Mouse (Mus musculus) frontal cortex, postnatal 25 days (tissue): ENCODE measurements around the gene Dclk1.

Experiments used
- DNase-seq, 2 experiments: peaks; one replicate each; pipeline ENCODE4 v3.0.0; 2022; ENCODE audit warnings: low spot score in 2 of 2

Dclk1 gene

DNA sequence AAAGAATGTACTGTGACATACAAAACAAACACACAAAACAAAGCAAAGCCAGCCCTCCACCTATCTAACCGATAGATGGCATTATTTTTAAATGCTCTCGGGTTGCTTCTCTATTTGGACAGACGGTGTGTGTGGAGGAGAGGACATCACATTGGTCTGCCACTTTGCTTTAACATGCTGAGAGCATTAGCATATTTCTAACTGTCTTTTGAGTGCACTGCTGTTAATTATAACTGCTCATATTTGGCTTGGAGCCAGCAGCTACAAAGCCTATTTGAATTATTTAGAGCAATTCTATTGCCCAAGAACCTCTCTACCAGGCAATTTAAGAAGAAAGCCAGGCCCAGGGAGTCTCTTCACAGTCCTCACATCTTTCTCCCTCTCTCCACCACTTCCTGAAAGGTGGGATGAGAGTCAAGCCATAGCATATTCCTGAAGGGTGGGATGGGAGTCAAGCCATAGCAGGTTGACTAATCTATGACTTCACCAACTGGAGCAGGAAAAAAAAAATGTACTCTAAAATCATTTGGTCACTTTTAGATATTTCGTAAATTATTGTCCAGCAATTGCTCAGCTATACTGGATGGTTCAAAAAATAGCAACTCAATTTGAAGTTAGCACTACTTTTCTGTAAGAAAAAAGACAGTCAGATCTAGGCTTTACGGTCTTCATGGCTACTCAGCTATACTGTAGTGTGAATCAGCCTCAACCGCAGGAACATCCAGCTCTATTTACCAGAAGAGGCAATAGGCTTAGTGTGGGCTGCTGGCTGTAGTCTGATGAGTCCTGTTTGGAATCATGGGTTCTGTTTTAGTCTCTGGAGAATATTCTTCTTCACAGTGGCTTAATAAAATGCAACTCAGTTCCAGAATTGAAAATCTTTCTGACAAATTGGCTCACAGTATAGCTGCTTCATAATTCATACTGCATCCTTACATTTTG lies 155.9 kb downstream of the Dclk1 start:
- no peak for DNase-seq

DNA sequence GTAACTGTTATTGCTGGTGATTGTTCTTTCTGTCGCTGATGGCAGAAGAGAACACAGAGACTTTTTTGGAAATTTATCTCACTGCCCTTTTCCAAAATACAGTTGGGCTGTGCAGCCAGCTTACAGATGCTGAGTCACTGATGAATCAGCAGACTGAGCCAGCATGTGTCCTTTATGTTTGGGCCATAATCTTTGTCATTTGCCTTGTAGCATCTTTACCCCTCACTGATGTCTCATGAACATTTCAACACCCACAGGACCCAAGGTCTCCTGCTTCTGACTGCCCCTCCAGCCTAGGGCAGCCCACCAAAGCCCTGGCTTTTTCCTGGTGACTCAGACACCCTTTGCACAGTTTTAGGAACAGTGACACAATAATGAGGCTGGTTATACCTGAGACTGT lies 159.1 kb downstream of the Dclk1 start:
- no peak for DNase-seq

DNA sequence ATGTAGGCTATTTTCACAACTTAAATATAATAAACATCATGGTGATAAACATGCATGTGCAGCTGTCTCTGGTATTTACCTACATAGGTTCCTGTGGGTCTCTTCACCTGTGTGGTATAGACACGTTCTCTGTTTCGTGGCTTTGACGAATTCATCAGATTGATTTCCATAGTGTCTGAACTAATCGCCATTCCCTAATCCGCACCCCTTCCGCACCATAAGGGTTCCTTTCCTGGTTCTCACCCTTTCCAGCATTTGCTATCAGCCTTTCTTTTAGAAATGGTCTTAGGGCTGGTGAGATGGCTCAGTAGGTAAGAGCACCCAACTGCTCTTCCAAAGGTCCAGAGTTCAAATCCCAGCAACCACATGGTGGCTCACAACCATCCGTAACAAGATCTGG lies 162.6 kb downstream of the Dclk1 start:
- DNase-seq, result no peak

DNA sequence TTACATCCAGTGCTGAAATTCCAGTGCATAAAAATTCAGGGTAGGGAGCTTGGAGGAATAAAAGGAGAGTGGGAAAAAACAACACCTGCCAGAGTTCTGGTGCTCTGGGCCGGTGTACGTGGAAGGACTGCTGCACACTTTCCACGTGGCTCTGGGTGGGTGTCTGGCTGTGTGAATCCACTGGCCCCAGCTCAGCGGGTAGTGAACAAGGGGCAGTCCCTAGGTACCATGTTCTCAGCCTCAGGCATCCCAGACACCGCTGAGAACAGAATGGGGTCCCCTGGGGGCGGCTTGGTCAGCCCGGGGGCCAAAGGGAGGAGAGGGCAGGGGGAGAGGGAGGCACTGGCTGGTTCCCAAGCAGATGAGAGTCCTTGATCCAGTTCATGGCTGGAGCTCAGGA lies 164.5 kb downstream of the Dclk1 start:
- DNase-seq, result no peak

DNA sequence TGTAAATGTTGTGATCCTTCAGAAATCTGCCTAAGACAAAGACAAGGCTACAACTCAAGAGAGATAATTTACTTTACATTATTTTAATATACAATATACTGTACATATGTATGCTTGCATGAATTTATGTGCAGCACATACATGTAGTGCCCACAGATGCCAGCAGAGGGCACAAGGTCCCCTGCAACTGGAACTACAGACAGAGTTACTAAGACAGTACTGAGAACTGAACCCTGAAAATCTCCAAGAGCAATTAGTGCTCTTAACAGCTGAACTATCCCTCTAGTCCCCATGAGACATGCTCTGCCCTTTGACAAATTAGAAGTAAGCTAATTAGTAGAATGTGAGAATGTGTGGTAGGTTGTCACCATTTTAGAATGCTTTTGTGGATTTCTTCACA lies 169.4 kb downstream of the Dclk1 start:
- DNase-seq, result no peak

DNA sequence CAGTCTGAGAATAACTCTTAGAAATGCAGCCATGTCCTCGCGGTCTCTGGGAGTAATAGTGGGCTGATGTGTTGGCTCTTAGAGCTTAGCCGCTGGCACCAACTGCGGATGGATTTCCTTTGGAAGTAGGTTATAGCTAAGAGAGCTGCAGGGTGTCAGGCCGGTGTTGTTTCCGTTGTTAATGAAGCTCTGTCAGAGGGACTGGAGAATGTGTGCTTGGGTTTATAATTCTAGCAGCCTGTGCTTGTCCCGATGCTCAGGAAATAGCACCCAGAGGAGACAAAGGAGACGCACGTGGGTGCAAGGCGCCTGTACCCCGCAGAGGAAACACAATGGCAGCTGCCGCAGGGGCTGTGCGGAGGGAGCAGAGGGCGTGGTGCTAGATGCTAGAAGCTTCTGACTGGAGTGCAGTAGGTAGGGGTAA lies 173.4 kb downstream of the Dclk1 start:
- DNase-seq, result peak; percentile 39 to 60

DNA sequence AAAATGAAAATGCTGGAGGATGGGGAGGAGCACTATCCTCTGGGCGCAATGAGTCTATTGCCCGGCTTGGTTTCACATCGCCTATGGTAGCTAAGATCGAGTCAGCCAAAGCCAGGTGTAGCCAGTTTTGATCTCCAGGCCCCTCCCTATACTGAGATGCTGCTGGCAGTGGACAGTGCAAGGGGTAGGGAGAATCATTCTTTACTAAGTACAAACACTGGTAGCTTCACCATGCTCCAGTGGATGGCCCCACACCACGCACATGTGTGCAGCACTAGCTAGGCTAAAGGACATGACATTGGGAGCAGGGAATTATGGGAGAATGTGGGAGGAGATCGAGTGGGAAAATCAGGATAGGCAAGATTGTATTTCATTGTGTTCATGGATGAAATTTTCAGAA lies 176.7 kb downstream of the Dclk1 start:
- DNase-seq, result no peak

DNA sequence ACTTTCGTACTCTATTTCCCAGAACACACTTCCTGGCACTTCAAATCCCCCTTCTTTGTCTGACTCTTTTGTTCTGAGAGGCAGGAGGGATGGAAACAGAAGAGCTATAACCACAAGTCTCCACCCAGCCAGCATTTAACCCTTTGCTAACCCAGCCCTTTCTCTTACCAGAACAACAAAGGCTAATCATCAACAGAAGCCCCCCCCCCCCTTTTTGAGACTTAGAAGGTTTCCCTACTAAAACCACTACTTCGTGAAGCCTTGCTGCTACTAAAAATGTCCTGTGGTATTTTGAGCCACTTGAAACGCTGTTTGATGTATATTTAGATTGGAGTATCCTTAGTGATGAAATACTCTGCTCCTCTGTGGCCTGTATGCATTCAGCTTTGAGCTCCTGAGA lies 177.2 kb downstream of the Dclk1 start:
- DNase-seq, result no peak

DNA sequence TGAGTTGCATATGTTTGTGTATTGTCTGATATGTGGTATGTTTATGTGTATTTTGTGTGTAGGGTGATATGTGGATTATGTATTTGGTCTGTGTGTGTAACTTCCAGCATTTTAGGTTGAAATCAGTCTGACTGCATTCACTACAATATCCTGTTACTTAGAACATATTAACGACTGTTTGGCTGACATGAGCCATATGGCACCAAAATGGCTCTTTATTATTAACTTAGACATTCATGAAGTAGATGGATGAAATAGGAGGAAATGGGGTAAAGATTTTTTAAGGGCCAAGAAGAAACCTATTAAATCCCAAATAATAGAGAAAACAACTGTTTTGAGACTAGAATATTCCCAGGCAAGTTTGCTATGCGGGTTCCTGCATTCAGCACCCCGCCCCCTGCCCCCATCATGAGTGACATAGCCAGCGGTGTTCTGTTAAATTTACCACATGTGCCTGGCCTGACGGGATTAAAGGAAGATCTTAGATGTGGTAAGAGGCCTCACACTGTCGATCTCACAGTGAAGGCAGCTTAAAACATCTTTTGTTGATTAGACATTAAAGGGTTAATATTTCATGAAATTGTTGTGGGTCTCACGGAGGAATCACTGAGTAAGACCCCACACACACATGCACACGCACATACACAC lies 178.4 kb downstream of the Dclk1 start:
- DNase-seq, result no peak

DNA sequence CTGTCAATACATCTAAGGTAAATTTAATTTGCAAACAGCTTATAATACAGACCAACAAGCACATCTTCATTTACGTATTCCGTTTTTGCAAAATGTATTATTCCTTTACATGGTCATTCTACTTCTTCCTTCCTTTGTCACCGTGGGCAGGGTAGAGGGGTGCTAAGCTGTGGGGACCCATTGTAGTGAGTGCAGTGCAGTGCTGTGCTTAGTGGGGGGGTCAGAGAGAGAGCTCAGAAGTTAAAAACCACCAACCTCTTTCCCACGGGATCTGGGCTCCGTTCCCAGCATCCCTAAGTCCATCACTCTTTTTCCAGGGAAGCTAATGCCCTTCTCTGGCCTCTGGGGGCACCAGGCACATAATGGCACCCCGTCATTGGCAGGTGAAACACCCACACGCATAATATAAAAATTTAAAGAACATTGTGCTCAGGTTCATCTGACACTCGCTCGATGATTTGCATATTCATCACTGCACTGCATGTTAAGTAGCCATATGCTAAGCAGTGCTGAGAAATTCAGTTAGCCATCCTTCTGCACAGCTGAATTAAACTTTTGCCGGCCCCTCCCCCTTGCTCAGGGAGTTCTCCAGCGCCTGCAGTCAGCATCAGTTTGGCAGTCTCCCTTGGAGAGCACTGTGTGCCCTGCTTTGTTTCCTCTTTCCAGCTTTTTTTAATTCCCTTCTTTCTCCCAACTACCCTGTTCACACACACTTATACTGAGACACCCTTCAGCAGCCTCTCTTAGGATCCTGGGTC lies 181.7 kb downstream of the Dclk1 start:
- peak in 1 of 2 experiments; percentile 59 for DNase-seq

DNA sequence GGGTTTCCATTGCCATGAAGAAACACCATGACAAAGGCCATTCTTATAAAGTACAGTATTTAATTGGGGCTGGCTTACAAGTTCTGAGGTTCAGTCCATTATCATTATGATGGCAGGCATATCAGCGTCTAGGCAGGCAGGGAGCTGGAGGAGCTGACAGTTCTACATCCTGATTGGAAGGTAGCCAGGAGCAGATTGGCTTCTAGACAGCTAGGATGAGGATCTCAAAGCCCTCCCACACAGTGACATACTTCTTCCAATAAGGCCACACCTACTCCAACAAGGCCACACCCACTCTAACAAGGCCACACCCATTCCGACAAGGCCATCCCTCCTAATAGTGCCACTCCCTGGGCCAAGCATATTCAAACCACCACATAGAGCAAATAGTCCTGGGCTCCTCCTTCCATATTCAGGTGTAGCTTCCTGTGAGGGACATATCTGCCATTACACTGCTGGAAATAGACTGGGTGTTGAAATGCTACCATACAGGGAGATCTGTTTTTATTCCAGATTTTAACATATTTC lies 187.9 kb downstream of the Dclk1 start:
- no peak for DNase-seq

DNA sequence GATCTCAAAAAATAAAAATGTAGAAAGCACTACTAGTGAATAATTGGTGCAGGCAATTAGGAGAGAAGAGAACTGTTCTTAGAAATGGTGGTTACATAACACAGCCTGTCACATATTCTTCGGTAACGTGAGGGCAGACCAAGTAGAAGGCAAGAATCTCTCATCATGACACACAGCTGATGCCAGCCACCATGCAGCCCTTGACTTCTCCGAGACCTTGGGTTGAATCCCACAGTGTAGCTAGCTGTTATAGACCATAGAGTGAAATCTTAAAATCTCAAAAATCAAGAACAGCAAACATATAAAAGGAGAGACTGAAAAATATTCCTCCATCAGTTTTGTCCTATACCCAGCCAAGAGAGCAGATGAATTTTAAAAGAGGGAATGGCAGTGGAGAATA lies 189.1 kb downstream of the Dclk1 start:
- no peak for DNase-seq

DNA sequence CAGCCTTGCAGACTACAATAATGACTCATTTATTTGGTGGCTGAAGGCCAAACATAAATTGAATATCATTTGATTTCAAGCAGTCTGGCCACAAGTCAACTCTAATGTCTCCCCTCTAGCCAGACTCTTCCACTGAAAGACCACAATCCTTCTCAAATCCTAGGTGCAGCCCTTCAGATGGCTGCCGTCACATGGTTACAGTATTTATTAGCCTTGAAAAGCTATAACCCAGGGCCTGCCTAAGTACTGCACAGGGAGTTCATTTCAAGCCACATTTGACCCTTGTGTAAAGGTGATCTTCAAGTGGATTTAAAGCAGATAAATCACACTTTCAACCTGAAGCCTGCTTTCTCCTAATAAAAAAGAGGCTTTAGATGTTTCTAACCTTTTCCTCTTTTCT lies 192.1 kb downstream of the Dclk1 start:
- DNase-seq, result no peak

DNA sequence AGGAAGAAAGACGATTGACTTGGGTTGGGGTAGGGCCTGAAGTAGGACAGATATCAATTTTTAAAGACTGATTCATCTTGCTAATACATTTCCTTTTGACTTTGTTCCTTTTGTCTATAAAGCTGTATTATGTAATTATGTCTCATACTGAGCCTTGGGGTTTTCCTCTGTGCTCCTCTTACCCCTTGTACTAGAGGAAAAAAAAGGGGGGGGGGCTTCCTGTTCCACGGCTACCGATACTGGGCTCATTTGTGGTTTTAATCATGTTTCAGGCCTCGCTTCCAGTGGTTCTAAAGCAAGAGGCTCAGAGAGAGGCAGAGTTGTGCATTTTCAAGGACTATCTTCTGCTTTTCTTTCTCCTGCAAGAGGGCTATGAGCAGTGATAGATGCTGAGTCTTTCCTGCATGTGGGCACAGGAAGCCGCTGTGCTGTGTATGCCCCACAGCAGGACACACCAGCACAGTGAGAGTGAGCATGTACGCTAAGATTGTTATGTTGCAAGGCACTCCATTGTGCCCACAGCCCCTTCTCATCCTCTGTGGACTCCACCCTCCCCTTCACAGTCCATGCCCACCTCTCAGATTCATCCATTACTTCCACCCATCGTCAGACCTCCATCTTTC lies 196.8 kb downstream of the Dclk1 start:
- DNase-seq, result no peak

DNA sequence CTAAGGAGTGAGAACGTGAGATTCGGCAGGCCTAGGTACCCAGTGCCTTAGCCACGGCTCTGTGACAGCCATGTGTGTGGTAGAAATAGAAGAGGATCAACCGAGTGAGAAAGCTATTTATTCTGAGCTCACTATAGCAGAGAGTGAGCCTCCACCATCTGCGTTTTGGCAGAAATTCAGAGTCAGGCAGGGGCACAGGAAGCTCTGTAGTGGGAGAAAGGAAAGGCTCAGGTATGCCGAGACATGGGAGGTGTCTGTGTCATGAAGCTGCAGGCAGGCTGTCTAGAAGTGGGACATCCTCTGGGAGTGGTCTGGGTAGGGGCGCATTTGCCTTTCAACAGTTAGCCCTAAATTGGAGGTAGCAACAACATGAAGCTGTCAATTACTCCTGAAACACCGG lies 198.2 kb downstream of the Dclk1 start:
- no peak for DNase-seq

DNA sequence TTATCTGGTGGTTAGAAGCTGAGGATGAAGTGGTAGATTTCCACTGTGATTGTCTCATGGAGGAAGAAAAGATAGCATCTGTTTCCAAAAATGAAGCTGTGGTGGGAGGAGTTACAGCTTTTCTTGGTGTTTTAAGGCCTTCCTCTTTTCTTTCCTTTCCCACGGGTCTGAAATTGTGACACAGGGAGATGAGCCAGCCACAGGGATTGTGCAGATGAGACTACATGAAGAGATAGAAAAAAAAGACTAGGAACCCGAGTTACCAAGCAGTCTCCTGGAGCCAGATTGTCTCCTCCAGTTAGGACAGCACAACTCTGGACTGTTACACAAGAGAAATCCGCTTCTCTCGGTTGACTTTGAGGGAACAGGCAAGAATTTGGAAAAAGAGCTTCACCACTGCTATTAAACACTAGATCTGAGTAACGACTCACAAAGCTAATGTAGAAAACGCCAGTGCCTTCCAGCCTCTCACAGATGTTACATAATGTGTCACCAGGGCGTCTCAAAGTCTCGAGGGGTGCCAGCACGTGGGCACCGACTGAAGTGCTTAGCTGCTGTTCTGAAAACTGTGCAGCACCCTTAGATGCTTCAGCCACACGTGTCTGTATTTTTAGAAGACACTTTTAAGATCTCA lies 200.0 kb downstream of the Dclk1 start:
- DNase-seq, result no peak

DNA sequence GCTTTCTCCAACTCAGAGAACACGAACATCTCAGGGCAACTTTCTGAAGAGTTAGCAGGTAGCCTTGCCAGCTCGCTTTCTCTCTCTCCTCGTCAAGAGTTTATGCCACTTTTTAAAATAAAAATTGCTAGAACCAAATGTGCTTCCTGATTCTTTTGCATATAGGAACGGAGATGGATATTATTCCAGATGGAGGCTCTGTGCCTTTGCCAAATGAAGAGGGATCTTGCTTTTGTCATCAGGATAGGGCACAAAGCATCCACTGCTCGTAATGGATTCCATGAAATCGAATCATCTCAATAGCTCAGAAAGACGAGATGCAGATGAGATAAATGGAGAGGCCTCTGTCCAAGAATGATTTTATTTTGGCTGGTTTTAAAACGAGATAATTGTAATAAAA lies 201.1 kb downstream of the Dclk1 start:
- DNase-seq, result no peak

DNA sequence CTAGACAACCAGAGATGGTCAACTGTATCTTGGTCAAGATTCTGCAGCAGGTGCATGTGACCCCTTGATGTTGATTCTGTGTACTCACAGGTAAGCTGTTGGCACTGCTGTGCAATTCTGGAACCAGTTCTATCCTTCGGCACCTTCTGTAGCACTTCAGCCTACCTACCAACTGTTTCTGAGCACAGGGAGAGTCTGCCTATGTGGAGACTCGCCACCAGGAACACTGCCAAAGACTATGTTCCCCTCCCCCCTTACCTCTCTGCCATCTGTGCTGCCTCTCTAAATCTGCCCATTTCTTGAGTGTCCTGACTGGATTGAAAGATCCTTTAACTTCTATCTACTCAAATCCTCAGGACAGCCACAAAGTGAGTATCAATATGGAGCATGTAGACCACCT lies 201.6 kb downstream of the Dclk1 start:
- no peak for DNase-seq

DNA sequence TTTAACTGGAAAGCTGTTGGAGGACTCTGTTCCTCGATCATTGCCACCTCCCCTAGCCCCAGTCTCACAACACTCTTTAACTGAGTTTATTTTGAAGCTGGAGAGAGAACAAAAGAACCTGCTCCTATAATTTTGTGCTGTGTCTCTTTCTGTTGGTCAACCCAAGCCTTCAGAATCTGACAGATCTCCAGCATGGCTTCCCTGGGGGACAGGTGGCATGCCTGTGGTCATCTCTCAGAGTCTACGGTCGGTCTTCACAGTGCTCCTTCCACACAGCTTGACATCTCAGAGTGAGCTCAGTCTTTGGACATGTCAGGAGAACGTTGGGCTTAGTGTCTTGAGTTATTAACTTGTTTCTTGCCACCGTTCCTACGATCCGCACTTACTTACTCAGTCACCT lies 204.5 kb downstream of the Dclk1 start:
- no peak for DNase-seq

DNA sequence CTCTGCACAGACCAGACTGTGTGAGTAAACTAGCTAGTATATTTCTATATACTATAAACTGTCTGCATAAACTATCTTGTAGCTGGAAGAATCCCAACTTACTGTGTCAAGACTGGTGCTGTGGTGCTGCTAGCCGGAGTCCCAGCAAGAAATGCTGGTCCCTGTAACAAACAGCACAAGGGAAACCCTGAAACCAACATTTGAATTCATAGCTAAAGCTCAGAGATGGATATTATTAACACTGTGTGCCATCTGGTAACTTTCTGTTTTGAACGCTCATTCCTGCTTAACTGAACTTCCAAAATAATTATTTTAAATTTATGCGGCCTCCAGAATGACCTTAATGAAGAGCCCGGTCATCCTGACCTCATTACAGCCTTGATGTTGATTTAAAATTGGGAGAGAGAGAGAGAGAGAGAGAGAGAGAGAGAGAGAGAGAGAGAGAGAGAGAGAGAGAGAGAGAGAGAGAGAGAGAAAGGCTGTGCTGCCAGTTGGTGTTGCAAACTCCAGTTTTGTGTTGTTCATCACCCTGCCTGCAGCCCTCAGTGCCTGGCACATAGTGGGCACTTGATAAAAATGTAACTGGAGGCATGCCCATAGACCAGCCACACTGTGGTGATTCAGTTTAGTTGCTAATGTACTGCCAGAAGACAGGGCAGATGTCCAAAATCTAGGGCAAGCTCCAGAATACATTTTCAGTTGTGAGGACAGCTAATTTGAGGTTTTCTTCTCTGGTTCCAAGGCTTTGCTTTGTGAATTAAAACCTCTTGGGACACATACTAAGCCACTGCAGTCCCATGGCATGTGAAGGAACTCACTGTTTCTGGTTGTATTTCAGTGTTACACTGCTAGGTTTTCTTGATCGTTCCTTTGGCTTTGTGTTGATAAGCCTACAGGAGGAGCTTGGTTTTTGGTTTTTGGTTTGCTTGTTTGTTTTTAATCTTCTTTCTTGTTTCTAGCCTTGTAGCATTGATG lies 205.6 kb downstream of the Dclk1 start:
- peak in 1 of 2 experiments; percentile 59 for DNase-seq
